Mouse (Mus musculus): Measurements from ENCODE around the gene Khdc1a.

DNA sequence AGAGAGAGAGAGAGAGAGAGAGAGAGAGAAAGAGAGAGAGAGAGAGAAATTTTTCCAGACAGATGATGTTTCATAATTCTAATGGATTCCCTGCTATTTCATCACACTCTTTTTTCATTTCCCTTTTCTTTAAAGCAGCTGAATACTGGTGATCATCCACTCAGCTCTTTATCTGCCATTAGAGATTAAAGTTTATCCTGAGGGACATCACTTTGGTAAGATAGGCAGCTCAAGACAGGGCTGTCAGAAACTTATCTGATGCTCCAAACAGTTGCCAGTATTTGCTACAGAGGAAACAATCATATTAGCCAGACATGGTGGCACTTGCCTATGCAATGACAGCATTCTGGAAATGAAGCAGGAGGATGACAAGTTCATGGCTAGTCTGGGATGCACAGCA, 31.2 kb upstream of the Khdc1a start:
- TF ChIP-seq CTCF (IDR thresholded peaks at IDR 0.05; ENCODE audit: borderline replicate concordance, control insufficient read depth, extremely low read depth, insufficient read depth, low read length, poor library complexity) (no peak), POLR2A (IDR thresholded peaks at IDR 0.05; ENCODE audit: control insufficient read depth, extremely low read depth, insufficient read depth, low read length, poor library complexity) (no peak)

All from thymus, adult 2 months (tissue).